Mouse (Mus musculus) stomach, postnatal 0 days (tissue): ENCODE measurements at regions not wholly inside any gene's neighbourhood (a gene's known extent, or its start where the extent isn't known, plus 50 kb on each side); places are given as distances from the start of the nearest gene placed in this dataset.

Experiments
- ATAC-seq: fragments of 200-750 bp; cut with Nextera tagmentation; 2 replicates; pipeline ENCODE4 v1.8.0; 2017; ENCODE audit not compliant: low FRiP score, low TSS enrichment
- DNase-seq: peaks from one replicate; pipeline ENCODE4 v3.0.0-alpha.2; 2016; ENCODE audit warnings: low spot score
- H3K27ac ChIP-seq: fragments of 300-500 bp; sonication (generic); replicated peaks from 2 replicates; pipeline ENCODE4 v1.5.1; 2014; ENCODE audit warnings: mild to moderate bottlenecking, control low read depth
- H3K27me3 ChIP-seq: fragments of 300-500 bp; sonication (generic); 2 replicates; pipeline ENCODE4 v1.6.1; 2014; ENCODE audit warnings: low read length; ENCODE audit not compliant: control insufficient read depth, insufficient read depth
- H3K36me3 ChIP-seq: fragments of 300-500 bp; sonication (generic); 2 replicates; pipeline ENCODE4 v1.6.1; 2014; ENCODE audit warnings: low read length, mixed read lengths; ENCODE audit not compliant: control insufficient read depth, insufficient read depth
- H3K4me1 ChIP-seq: fragments of 300-500 bp; sonication (generic); replicated peaks from 2 replicates; pipeline ENCODE4 v1.6.1; 2014; ENCODE audit warnings: antibody characterized with exemption; ENCODE audit not compliant: control insufficient read depth, insufficient read depth
- H3K4me2 ChIP-seq: fragments of 300-500 bp; sonication (generic); replicated peaks from 2 replicates; pipeline ENCODE4 v1.6.1; 2014; ENCODE audit warnings: low read depth, mild to moderate bottlenecking, control low read depth, moderate library complexity
- H3K4me3 ChIP-seq: fragments of 300-500 bp; sonication (generic); 2 replicates; pipeline ENCODE4 v1.5.1; 2014; ENCODE audit warnings: low read depth, low read length, control low read depth
- H3K9ac ChIP-seq: fragments of 300-500 bp; sonication (generic); 2 replicates; pipeline ENCODE4 v1.6.1; 2014; ENCODE audit warnings: mild to moderate bottlenecking, low read length, control low read depth, mixed read lengths
- H3K9me3 ChIP-seq: fragments of 300-500 bp; sonication (generic); 2 replicates; pipeline ENCODE4 v1.6.1; 2016; ENCODE audit warnings: low read length; ENCODE audit not compliant: control insufficient read depth
- CTCF ChIP-seq: IDR thresholded peaks from 2 replicates; pipeline ENCODE4 v1.5.1; 2016; ENCODE audit warnings: antibody characterized with exemption, low read depth, mild to moderate bottlenecking, moderate library complexity
- EP300 ChIP-seq: optimal IDR thresholded peaks from 2 replicates; pipeline ENCODE3; 2016; ENCODE audit warnings: antibody characterized with exemption
- WGBS: fragments of 180-500 bp; shearing (Covaris S2); extraction: QIAGEN DNeasy Blood & Tissue Kit; methylation state at CpG from one replicate; pipeline ENCODE4 v1.1.7; 2014; 5-methylcytosine and 5-hydroxymethylcytosine counted together

DNA sequence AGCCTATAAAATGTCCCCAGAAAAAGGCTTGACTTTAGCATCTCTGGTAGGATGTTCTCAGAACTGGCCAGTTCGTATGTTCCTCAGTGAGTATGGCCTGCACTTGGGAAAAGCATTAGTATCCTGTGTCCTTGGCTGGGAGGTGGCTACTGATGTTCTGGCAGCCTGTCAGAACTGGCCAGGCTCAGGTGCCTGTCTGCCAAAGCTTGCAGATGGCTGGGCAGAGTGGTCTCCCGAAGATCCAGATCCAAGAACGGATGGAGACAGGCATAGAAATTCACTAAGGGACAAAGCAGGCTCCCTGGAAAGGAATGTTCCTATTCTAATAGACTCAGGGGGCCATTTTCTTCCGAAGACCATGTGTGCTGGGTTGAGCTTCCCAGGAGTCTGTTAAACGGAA, 329.6 kb downstream of the Cxcl12 start:
- Histone ChIP-seq H3K4me3 (no peak overlapping the region), H3K9me3 (no peaks in the 10 kb centered on the region), H3K27ac (no peak overlapping the region), H3K36me3 (no peaks in the 10 kb centered on the region), H3K4me1 (no peaks in the 10 kb centered on the region), H3K4me2 (no peak overlapping the region), H3K9ac (no peak overlapping the region), H3K27me3 (no peaks in the 10 kb centered on the region)
- no peak for TF ChIP-seq CTCF
- no peak for TF ChIP-seq EP300
- DNase-seq (no peak), ATAC-seq (no peak)
- 88% methylated on average over 5 of the region's 5 CpGs for WGBS

DNA sequence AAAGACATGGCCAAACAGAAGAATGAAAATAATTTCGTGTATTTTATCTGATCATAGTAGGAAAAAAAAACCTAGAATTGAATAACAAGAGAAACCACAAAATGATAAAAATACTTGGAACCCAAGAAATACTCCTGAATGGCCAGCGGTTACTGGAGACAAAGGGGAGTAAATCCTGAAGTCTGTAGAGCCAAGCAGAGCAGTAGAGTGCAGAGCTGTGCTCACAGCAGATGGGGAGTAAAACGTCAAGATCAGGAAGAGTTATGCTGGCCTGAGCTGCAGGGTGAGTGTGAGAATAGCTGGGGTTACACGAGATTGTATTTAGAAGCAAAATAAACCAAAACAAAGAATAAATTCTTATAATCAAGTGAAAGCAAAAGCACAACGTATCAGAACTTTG, 334.0 kb downstream of the Cxcl12 start:
- no peaks in the 10 kb centered on the region for H3K4me1 ChIP-seq
- no peaks in the 10 kb centered on the region for H3K9me3 ChIP-seq
- H3K9ac ChIP-seq = no peak overlapping the region
- no peak overlapping the region for H3K4me3 ChIP-seq
- H3K36me3 ChIP-seq = no peaks in the 10 kb centered on the region
- 45% methylated on average over 5 of the region's 5 CpGs for WGBS
- no peak for TF ChIP-seq EP300
- no peak for TF ChIP-seq CTCF
- no peaks in the 10 kb centered on the region for H3K27me3 ChIP-seq
- H3K27ac ChIP-seq = no peak overlapping the region
- no peak overlapping the region for H3K4me2 ChIP-seq
- ATAC-seq (no peak), DNase-seq (no peak)

DNA sequence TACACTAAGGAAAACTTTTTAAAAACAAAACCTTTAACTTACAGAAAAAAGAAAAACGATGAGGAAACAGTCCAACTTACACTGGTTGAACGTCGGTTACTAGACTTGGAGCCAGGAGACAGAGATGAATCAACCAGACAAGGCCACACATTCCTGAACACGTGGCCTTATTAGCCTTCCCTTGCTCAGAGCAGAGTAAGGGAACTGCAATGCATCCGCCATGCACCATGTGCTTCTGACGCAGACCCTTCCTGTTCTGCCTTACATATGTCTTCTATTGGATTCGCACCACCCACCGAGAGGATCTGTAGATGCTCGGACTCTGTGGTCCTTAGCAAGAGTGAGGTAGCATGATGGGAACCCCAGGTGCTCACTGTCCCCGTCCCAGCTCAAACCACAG, 336.2 kb upstream of the Zfp637 start:
- no peaks in the 10 kb centered on the region for H3K27me3 ChIP-seq
- no peak overlapping the region for H3K27ac ChIP-seq
- no peaks in the 10 kb centered on the region for H3K4me1 ChIP-seq
- TF ChIP-seq CTCF = no peak
- no peak for TF ChIP-seq EP300
- H3K4me2 ChIP-seq = no peak overlapping the region
- no peaks in the 10 kb centered on the region for H3K36me3 ChIP-seq
- H3K9ac ChIP-seq = no peak overlapping the region
- DNase-seq (no peak), ATAC-seq (no peak)
- WGBS = 77% methylated on average over 10 of the region's 10 CpGs
- H3K4me3 ChIP-seq = no peak overlapping the region
- no peaks in the 10 kb centered on the region for H3K9me3 ChIP-seq

DNA sequence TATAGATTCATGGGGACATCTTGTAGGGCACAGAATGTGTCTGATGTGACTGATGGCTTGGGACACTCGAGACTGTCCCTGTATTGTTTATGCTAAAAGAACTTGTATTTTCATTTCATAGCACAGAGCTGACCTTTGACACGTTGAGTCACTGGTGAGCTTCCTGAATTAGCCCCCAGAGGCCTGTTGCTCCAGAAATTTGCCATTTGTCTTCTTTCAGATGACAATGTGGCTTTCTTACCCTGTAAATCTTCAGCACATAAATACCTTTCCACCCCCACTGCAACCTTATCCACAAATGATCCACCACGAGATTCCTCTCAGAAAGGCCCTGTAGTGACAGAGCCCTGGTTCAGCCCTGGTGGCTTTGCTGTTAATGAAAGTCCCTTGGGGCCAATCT, 335.5 kb upstream of the Zfp637 start:
- no peak overlapping the region for H3K27ac ChIP-seq
- no peaks in the 10 kb centered on the region for H3K4me1 ChIP-seq
- H3K9me3 ChIP-seq = no peaks in the 10 kb centered on the region
- H3K27me3 ChIP-seq = no peaks in the 10 kb centered on the region
- ATAC-seq (no peak), DNase-seq (no peak)
- no peak overlapping the region for H3K4me3 ChIP-seq
- WGBS = 27% methylated on average over 3 of the region's 3 CpGs
- no peak for TF ChIP-seq CTCF
- no peak for TF ChIP-seq EP300
- H3K9ac ChIP-seq = no peak overlapping the region
- no peak overlapping the region for H3K4me2 ChIP-seq
- no peaks in the 10 kb centered on the region for H3K36me3 ChIP-seq

DNA sequence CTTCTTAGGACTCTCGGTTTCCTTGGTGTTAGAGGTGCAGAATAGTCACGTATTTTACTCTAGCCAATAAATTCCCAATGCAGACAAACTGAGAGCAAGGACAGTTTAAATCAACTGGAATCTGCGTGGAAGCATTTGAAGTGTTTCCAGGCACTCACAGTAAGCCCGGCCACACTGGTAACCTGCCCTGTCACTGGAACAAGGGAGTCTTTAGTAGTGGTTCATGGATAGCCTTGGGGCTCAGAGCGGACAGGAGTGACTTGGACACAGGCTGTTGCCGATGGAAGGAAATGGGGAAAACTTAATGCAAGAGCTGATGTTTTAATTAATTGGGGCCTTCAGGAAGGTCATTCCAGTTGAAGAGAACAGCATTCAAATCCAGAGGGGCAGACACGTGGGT, 334.4 kb upstream of the Zfp637 start:
- Histone ChIP-seq H3K27ac (no peak overlapping the region), H3K9ac (no peak overlapping the region), H3K4me2 (no peak overlapping the region), H3K27me3 (no peaks in the 10 kb centered on the region), H3K4me1 (no peaks in the 10 kb centered on the region), H3K4me3 (no peak overlapping the region), H3K36me3 (no peaks in the 10 kb centered on the region), H3K9me3 (no peaks in the 10 kb centered on the region)
- TF ChIP-seq EP300 = no peak
- TF ChIP-seq CTCF = no peak
- WGBS = 82% methylated on average over 7 of the region's 7 CpGs
- DNase-seq (no peak), ATAC-seq (no peak)

DNA sequence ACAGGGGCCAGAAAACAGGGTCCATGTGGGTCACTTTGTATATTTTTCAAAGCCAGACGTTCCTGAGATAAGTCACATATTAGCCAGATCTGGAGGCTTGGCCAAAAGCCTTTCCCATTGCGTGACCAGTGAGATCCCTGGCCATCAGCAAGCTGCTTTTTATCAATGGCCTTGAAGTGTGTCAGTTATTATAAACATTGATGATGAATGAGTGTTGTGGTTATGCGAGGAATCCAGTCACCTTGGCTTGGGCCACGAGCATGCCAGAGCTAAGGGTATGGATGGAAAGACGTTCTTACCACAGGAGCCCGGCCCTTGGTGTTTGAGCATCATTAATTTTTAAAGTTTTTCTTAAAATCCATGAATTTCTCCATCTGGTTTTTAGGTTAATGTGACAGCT, 332.1 kb upstream of the Zfp637 start:
- Histone ChIP-seq H3K27ac (no peak overlapping the region), H3K9me3 (no peaks in the 10 kb centered on the region), H3K4me1 (no peaks in the 10 kb centered on the region), H3K36me3 (no peaks in the 10 kb centered on the region), H3K4me3 (no peak overlapping the region), H3K27me3 (no peaks in the 10 kb centered on the region), H3K9ac (no peak overlapping the region), H3K4me2 (no peak overlapping the region)
- DNase-seq (no peak), ATAC-seq (no peak)
- WGBS = 31% methylated on average over 6 of the region's 6 CpGs
- no peak for TF ChIP-seq EP300
- no peak for TF ChIP-seq CTCF

DNA sequence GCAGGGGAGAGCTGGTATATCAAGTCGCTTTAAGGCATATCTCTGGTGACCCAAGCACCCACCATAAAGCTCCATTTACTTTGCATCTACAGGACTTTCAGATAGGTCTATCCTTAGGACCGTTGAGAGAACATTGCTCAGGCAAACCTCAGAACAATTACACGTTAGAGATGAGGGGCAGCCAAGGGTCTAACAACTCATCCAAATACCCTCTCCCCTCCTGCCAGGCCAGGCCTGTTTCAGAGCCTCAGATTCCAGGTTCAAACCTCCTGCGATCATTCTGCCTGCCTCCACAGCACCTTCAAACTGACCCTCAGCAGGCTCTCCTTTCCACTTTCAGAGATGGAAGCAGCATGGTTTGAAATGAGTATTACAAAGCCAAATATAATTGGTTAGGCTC, 331.0 kb upstream of the Zfp637 start:
- 91% methylated on average over 4 of the region's 4 CpGs for WGBS
- Histone ChIP-seq H3K4me2 (no peak overlapping the region), H3K9ac (no peak overlapping the region), H3K4me1 (no peaks in the 10 kb centered on the region), H3K27ac (no peak overlapping the region), H3K4me3 (no peak overlapping the region), H3K9me3 (no peaks in the 10 kb centered on the region), H3K27me3 (no peaks in the 10 kb centered on the region), H3K36me3 (no peaks in the 10 kb centered on the region)
- ATAC-seq (no peak), DNase-seq (no peak)
- TF ChIP-seq CTCF = no peak
- no peak for TF ChIP-seq EP300
